Mouse (Mus musculus): ENCODE measurements around the gene Ly86. TPM values are rescaled to one million over a fixed set of nuclear protein-coding genes. Genes with fewer than 3 reads are reported as not detected.

Gene Ly86
- polyA plus RNA-seq, 1 experiment from 2014 or later: 12.0 TPM

- WGBS: 12% methylated on average over 8 of the region's 8 CpGs
- Histone ChIP-seq H3K9me3 (0 out of 2 replicates have a peak, but pooled peaks cover 3% of the 10 kb centered on the region), H3K9ac (peak overlapping the region; percentile 55), H3K4me2 (0 out of 2 replicates have a peak overlapping the region, but pooled peaks have one; percentile 16), H3K27ac (0 out of 2 replicates have a peak overlapping the region, but pooled peaks have one; percentile 18), H3K4me3 (no peak overlapping the region), H3K27me3 (0 out of 2 replicates have a peak, but pooled peaks cover 10% of the 10 kb centered on the region), H3K36me3 (no peaks in the 10 kb centered on the region), H3K4me1 (replicated peaks) (peaks cover 17% of the 10 kb centered on the region; the same call in 1 of the 2 replicates)
- no peak for ATAC-seq (ENCODE audit: low FRiP score)
These were observed 122.8 kb downstream of the Ly86 start for GRCm38 (mm10) chr13:37467795-37468194.

All from hindbrain, embryonic 13.5 days (tissue).